Mouse (Mus musculus) MEL (cell line): ENCODE measurements around the gene Snrpd3.

Experiments
- CTCF ChIP-seq, 3 experiments: IDR thresholded peaks in 2 of 3; conservative IDR thresholded peaks in 1 of 3; 2 replicates each; pipeline ENCODE4 v1.5.1; 2011 to 2012; ENCODE audit warnings: low read length in 3 of 3, low read depth in 2 of 3, mild to moderate bottlenecking in 2 of 3, improper control_type of control experiment in 1 of 3, inconsistent platforms in 1 of 3, mixed read lengths in 1 of 3, moderate library complexity in 1 of 3; ENCODE audit not compliant: control insufficient read depth in 1 of 3, insufficient read depth in 1 of 3, poor library complexity in 1 of 3, severe bottlenecking in 1 of 3
- EP300 ChIP-seq, 2 experiments: IDR thresholded peaks; 2 replicates each; pipeline ENCODE4 v1.6.1; 2011; ENCODE audit warnings: improper control_type of control experiment in 2 of 2, low read length in 2 of 2, low read depth in 1 of 2, mild to moderate bottlenecking in 1 of 2
- ETS1 ChIP-seq: IDR thresholded peaks from 2 replicates; pipeline ENCODE4 v1.6.1; 2012; ENCODE audit warnings: low read depth, mild to moderate bottlenecking, inconsistent platforms, low read length, improper control_type of control experiment, moderate library complexity
- HCFC1 ChIP-seq: IDR thresholded peaks from 2 replicates; pipeline ENCODE4 v1.6.1; 2012; ENCODE audit warnings: low read depth, mild to moderate bottlenecking, inconsistent platforms, low read length, improper control_type of control experiment, moderate library complexity
- KAT2A ChIP-seq: conservative IDR thresholded peaks from 2 replicates; pipeline ENCODE4 v1.6.1; 2012; ENCODE audit warnings: low read depth, low read length, improper control_type of control experiment, inconsistent platforms
- MYC ChIP-seq: IDR thresholded peaks from 2 replicates; pipeline ENCODE4 v1.6.1; 2011; ENCODE audit warnings: low read depth, mild to moderate bottlenecking, low read length, improper control_type of control experiment, moderate library complexity
- NELFE ChIP-seq: IDR thresholded peaks from 2 replicates; pipeline ENCODE4 v1.6.1; 2011; ENCODE audit warnings: low read depth, low read length, improper control_type of control experiment
- POLR2A ChIP-seq, 2 experiments: IDR thresholded peaks; 2 replicates each; pipeline ENCODE4 v1.6.1; 2011 to 2012; ENCODE audit warnings: low read length in 2 of 2, mild to moderate bottlenecking in 2 of 2, control low read depth in 1 of 2, improper control_type of control experiment in 1 of 2, low read depth in 1 of 2, moderate library complexity in 1 of 2; ENCODE audit not compliant: control insufficient read depth in 1 of 2, insufficient read depth in 1 of 2, poor library complexity in 1 of 2
- POLR2AphosphoS2 ChIP-seq: IDR thresholded peaks from 2 replicates; pipeline ENCODE4 v1.6.1; 2011; ENCODE audit warnings: low read length, improper control_type of control experiment
- RAD21 ChIP-seq: IDR thresholded peaks from 2 replicates; pipeline ENCODE4 v1.6.1; 2011; ENCODE audit warnings: mild to moderate bottlenecking, low read depth, low read length, improper control_type of control experiment
- TBP ChIP-seq: IDR thresholded peaks from 2 replicates; pipeline ENCODE4 v1.8.0; 2011; ENCODE audit warnings: low read depth, low read length, improper control_type of control experiment
- USF1 ChIP-seq: IDR thresholded peaks from 2 replicates; pipeline ENCODE4 v1.6.1; 2014; ENCODE audit warnings: low read depth, mild to moderate bottlenecking, inconsistent platforms, low read length, improper control_type of control experiment, moderate library complexity
- ZMIZ1 ChIP-seq: IDR thresholded peaks from 2 replicates; pipeline ENCODE4 v1.6.1; 2012; ENCODE audit warnings: low read depth, mild to moderate bottlenecking, inconsistent platforms, low read length, improper control_type of control experiment, moderate library complexity

- TF ChIP-seq CTCF (IDR thresholded peaks at IDR 0.05 in 2 of 3, conservative IDR thresholded peaks at IDR 0.05 in 1 of 3; ENCODE audit: control insufficient read depth in 1 of 3, insufficient read depth in 1 of 3, low read depth in 2 of 3, low read length in 3 of 3, poor library complexity in 1 of 3, severe bottlenecking in 1 of 3), result no peak
- no peak for TF ChIP-seq POLR2A (IDR thresholded peaks at IDR 0.05; ENCODE audit: control insufficient read depth in 1 of 2, insufficient read depth in 1 of 2, low read depth in 1 of 2, low read length in 2 of 2, poor library complexity in 1 of 2)
- TF ChIP-seq USF1, result no peak
- TF ChIP-seq EP300 (IDR thresholded peaks at IDR 0.05; ENCODE audit: low read depth in 1 of 2, low read length in 2 of 2), result no peak
- no peak for TF ChIP-seq ETS1
- TF ChIP-seq POLR2AphosphoS2, result no peak
- no peak for TF ChIP-seq NELFE
- no peak for TF ChIP-seq RAD21
- TF ChIP-seq MYC, result no peak
- TF ChIP-seq TBP, result no peak
- no peak for TF ChIP-seq ZMIZ1
- TF ChIP-seq KAT2A, result no peak
- no peak for TF ChIP-seq HCFC1
These were observed 36.7 kb downstream of the Snrpd3 start for GRCm38 (mm10) chr10:75554090-75554489.
